Mouse (Mus musculus) midbrain, embryonic 16.5 days (tissue): ENCODE data around the gene Card19. TPM values are rescaled to one million over a fixed set of nuclear protein-coding genes. Genes with fewer than 3 reads are reported as not detected.

ENCODE experiments used
- ATAC-seq: fragments of 200-750 bp; cut with Nextera tagmentation; 2 replicates; pipeline ENCODE4 v1.8.0; 2017; ENCODE audit warnings: moderate TSS enrichment
- H3K27ac ChIP-seq: fragments of 300-500 bp; sonication (generic); 2 replicates; pipeline ENCODE4 v1.5.1; 2014; ENCODE audit warnings: mild to moderate bottlenecking, low read length, mixed read lengths
- H3K27me3 ChIP-seq: fragments of 300-500 bp; sonication (generic); 2 replicates; pipeline ENCODE4 v1.6.1; 2014; ENCODE audit warnings: low read depth, low read length, mixed read lengths; ENCODE audit not compliant: control insufficient read depth, insufficient read depth
- H3K36me3 ChIP-seq: fragments of 300-500 bp; sonication (generic); 2 replicates; pipeline ENCODE4 v1.6.1; 2014; ENCODE audit warnings: mild to moderate bottlenecking, low read length, moderate library complexity, mixed read lengths; ENCODE audit not compliant: control insufficient read depth, insufficient read depth
- H3K4me1 ChIP-seq: fragments of 300-500 bp; sonication (generic); 2 replicates; pipeline ENCODE4 v1.6.1; 2014; ENCODE audit warnings: mild to moderate bottlenecking, low read length, mixed read lengths; ENCODE audit not compliant: control insufficient read depth, insufficient read depth
- H3K4me2 ChIP-seq: fragments of 300-500 bp; sonication (generic); 2 replicates; pipeline ENCODE4 v1.6.1; 2014; ENCODE audit warnings: mild to moderate bottlenecking, low read length, mixed read lengths
- H3K4me3 ChIP-seq: fragments of 300-500 bp; sonication (generic); 2 replicates; pipeline ENCODE4 v1.5.1; 2014; ENCODE audit warnings: low read depth, mild to moderate bottlenecking, low read length, moderate library complexity, mixed read lengths
- H3K9ac ChIP-seq: fragments of 300-500 bp; sonication (generic); 2 replicates; pipeline ENCODE4 v1.6.1; 2014; ENCODE audit warnings: low read depth, low read length, mixed read lengths
- H3K9me3 ChIP-seq: fragments of 300-500 bp; sonication (generic); replicated peaks from 2 replicates; pipeline ENCODE4 v1.6.1; 2014; ENCODE audit warnings: mild to moderate bottlenecking, low read length, mixed read lengths; ENCODE audit not compliant: control insufficient read depth, poor library complexity, severe bottlenecking
- WGBS: fragments of 180-500 bp; shearing (Covaris S2); extraction: QIAGEN DNeasy Blood & Tissue Kit; methylation state at CpG from one replicate; pipeline ENCODE4 v1.1.7; 2014; 5-methylcytosine and 5-hydroxymethylcytosine counted together
- polyA plus RNA-seq: library from polyadenylated mRNA; unstranded; fragments of >200 nt; fragmentation: Nextera tagmentation; extraction: Ambion mirVana; gene quantifications from 2 replicates; pipeline ENCODE4 v1.2.1, GENCODE M21; 2015

Gene Card19
- polyA plus RNA-seq, 1 experiment from 2014 or later, result 27.6 TPM

GRCm38 (mm10) chr13:49161236-49161635 is 54.6 kb downstream of the Card19 start:
- H3K27ac ChIP-seq, result no peak overlapping the region
- no peak overlapping the region for H3K4me3 ChIP-seq
- H3K4me1 ChIP-seq, result no peaks in the 10 kb centered on the region
- no peaks in the 10 kb centered on the region for H3K9me3 ChIP-seq
- no peak overlapping the region for H3K9ac ChIP-seq
- no peaks in the 10 kb centered on the region for H3K36me3 ChIP-seq
- H3K4me2 ChIP-seq, result no peak overlapping the region
- WGBS, result 63% methylated on average over 2 of the region's 2 CpGs
- no peak for ATAC-seq
- H3K27me3 ChIP-seq, result no peaks in the 10 kb centered on the region

GRCm38 (mm10) chr13:49158040-49158713 is 57.7 kb downstream of the Card19 start:
- H3K4me2 ChIP-seq, result no peak overlapping the region
- H3K36me3 ChIP-seq, result no peaks in the 10 kb centered on the region
- WGBS, result 84% methylated on average over 10 of the region's 10 CpGs
- H3K9ac ChIP-seq, result no peak overlapping the region
- no peak overlapping the region for H3K27ac ChIP-seq
- ATAC-seq, result no peak
- H3K4me1 ChIP-seq, result no peaks in the 10 kb centered on the region
- no peak overlapping the region for H3K4me3 ChIP-seq
- H3K9me3 ChIP-seq, result no peaks in the 10 kb centered on the region
- H3K27me3 ChIP-seq, result no peaks in the 10 kb centered on the region

GRCm38 (mm10) chr13:49156645-49157044 is 59.2 kb downstream of the Card19 start:
- WGBS, result 77% methylated on average over 4 of the region's 4 CpGs
- ATAC-seq, result no peak

DNA sequence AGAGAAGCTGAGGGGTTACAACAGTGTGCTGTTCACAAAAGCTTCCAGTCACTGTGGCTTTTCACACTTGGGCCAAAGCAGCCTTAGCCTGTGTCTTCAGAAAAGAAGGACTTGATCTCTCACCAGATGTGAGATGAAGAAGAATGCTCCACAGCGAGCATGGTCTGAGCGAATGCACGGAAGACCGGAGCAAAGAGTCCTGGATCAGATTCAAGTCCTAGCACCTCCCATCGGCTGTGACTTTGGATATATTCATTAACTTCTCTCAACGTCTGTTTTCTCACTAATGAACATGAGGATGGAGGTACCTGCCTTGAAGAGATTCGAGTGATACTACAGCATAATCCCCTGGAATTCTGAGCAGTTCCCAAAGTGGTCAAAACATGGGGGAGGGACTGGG is 61.2 kb downstream of the Card19 start:
- WGBS, result 59% methylated on average over 7 of the region's 7 CpGs
- H3K9me3 ChIP-seq, result no peaks in the 10 kb centered on the region
- no peak for ATAC-seq
- no peak overlapping the region for H3K4me3 ChIP-seq
- H3K36me3 ChIP-seq, result no peaks in the 10 kb centered on the region
- H3K4me1 ChIP-seq, result no peaks in the 10 kb centered on the region
- no peak overlapping the region for H3K9ac ChIP-seq
- no peak overlapping the region for H3K27ac ChIP-seq
- no peaks in the 10 kb centered on the region; the same call in none of the 2 replicates for H3K27me3 ChIP-seq
- H3K4me2 ChIP-seq, result no peak overlapping the region

More at GRCm38 (mm10) chr13:49156645-49157044, 59.2 kb downstream of the Card19 start:
- Histone ChIP-seq H3K27me3 (no peaks in the 10 kb centered on the region), H3K27ac (no peak overlapping the region), H3K9me3 (no peaks in the 10 kb centered on the region), H3K36me3 (no peaks in the 10 kb centered on the region), H3K4me1 (no peaks in the 10 kb centered on the region), H3K9ac (no peak overlapping the region), H3K4me2 (no peak overlapping the region), H3K4me3 (no peak overlapping the region)

- Histone ChIP-seq H3K36me3 (no peaks in the 10 kb centered on the region), H3K9me3 (no peaks in the 10 kb centered on the region), H3K9ac (no peak overlapping the region), H3K27ac (no peak overlapping the region), H3K4me1 (no peaks in the 10 kb centered on the region), H3K4me3 (no peak overlapping the region), H3K4me2 (no peak overlapping the region), H3K27me3 (no peaks in the 10 kb centered on the region; the same call in none of the 2 replicates)
- no peak for ATAC-seq
- 80% methylated on average over 10 of the region's 10 CpGs for WGBS
Observed at GRCm38 (mm10) chr13:49154028-49154427, 61.8 kb downstream of the Card19 start.

Other genes with a start within 250 kb of the Card19 start
- 9.6 and 10.0 TPM in 2 replicates for gene Fam120a, start 248.0 kb downstream of the Card19 start, polyA plus RNA-seq
- gene Wnk2, start 68.0 kb downstream of the Card19 start, polyA plus RNA-seq, result 20.8 TPM in 2 replicates
- 19.3 and 22.3 TPM in 2 replicates for gene Ninj1, start 28.6 kb downstream of the Card19 start, polyA plus RNA-seq
- 0.38 and 0.68 TPM in 2 replicates for gene Susd3, start 32.7 kb upstream of the Card19 start, polyA plus RNA-seq
- 2.7 and 3.2 TPM in 2 replicates for gene Fgd3, start 104.3 kb upstream of the Card19 start, polyA plus RNA-seq
- gene Bicd2, start 125.5 kb upstream of the Card19 start, polyA plus RNA-seq, result 26.2 and 28.3 TPM in 2 replicates
- 13.2 and 14.1 TPM in 2 replicates for gene Ippk, start 205.2 kb upstream of the Card19 start, polyA plus RNA-seq